Comparison of ENCODE assay signal across 7 mouse cellular contexts in genomic region chr6:30896195-30896985, GRCm38 (mm10). TPM values are rescaled to one million over a fixed set of nuclear protein-coding genes. Genes with fewer than 3 reads are reported as not detected.
DNase-seq lines count a peak whose midpoint lies in the region; ATAC-seq and TF ChIP-seq lines count a peak whose summit lies in the region.

Copg2 (minus strand) TSS chr6:30896794.

- H3K36me3 ChIP-seq in embryonic facial prominence, embryonic 12.5 days = no peaks in the 10 kb centered on the region
- no peaks in the 10 kb centered on the region for H3K36me3 ChIP-seq in kidney, adult 2 months (ENCODE audit: control insufficient read depth, insufficient read depth, low read length)
- no peaks in the 10 kb centered on the region for H3K36me3 ChIP-seq in limb, embryonic 12.5 days
- no peaks in the 10 kb centered on the region for H3K36me3 ChIP-seq in midbrain, embryonic 15.5 days (replicated peaks)
- 0 out of 2 replicates have a peak, but pooled peaks cover 2% of the 10 kb centered on the region for H3K36me3 ChIP-seq in spleen, adult 2 months (ENCODE audit: control insufficient read depth, insufficient read depth, low read length)

- no peaks in the 10 kb centered on the region for H3K27me3 ChIP-seq in embryonic facial prominence, embryonic 12.5 days
- no peaks in the 10 kb centered on the region for H3K27me3 ChIP-seq in kidney, adult 2 months (replicated peaks; ENCODE audit: control insufficient read depth, insufficient read depth, low read length)
- H3K27me3 ChIP-seq in limb, embryonic 12.5 days = no peaks in the 10 kb centered on the region
- no peaks in the 10 kb centered on the region for H3K27me3 ChIP-seq in midbrain, embryonic 15.5 days (replicated peaks)
- H3K27me3 ChIP-seq in spleen, adult 2 months (ENCODE audit: control insufficient read depth, insufficient read depth, low read length) = no peaks in the 10 kb centered on the region

- peak; percentile 97 for ATAC-seq in embryonic facial prominence, embryonic 12.5 days (ENCODE audit: insufficient number of reproducible peaks, insufficient read depth, low FRiP score, low TSS enrichment)
- peak; percentile 96 for ATAC-seq in limb, embryonic 12.5 days (ENCODE audit: insufficient number of reproducible peaks, insufficient read depth, low FRiP score, low TSS enrichment, low read depth)
- peak; percentile 99 for ATAC-seq in midbrain, embryonic 15.5 days (replicated peaks)

- H3K9ac ChIP-seq in embryonic facial prominence, embryonic 12.5 days = peak within 1 kb of the TSS; percentile 64
- H3K9ac ChIP-seq in limb, embryonic 12.5 days (replicated peaks) = peak within 1 kb of the TSS; percentile 66
- peak within 1 kb of the TSS; percentile 68 for H3K9ac ChIP-seq in midbrain, embryonic 15.5 days

- under 1% methylated on average over 70 of the region's 83 CpGs for WGBS in embryonic facial prominence, embryonic 12.5 days
- WGBS in kidney, adult 2 months = 2% methylated on average over 80 of the region's 83 CpGs
- WGBS in limb, embryonic 12.5 days = under 1% methylated on average over 79 of the region's 83 CpGs
- under 1% methylated on average over 57 of the region's 83 CpGs for WGBS in midbrain, embryonic 15.5 days
- WGBS in spleen, adult 2 months = under 1% methylated on average over 77 of the region's 83 CpGs

- peak; percentile 39 for TF ChIP-seq POLR2A in kidney, adult 2 months (IDR thresholded peaks at IDR 0.05; ENCODE audit: low read depth, low read length)
- peak; percentile 34; the same call in 1 of the 2 replicates for TF ChIP-seq POLR2A in spleen, adult 2 months (IDR thresholded peaks at IDR 0.05; ENCODE audit: low read depth, low read length)

- H3K4me1 ChIP-seq in embryonic facial prominence, embryonic 12.5 days = peaks cover 6% of the 10 kb centered on the region; the same call in 1 of the 2 replicates
- peaks cover 3% of the 10 kb centered on the region; the same call in 1 of the 2 replicates for H3K4me1 ChIP-seq in kidney, adult 2 months (ENCODE audit: control insufficient read depth, insufficient read depth, low read length)
- peaks cover 7% of the 10 kb centered on the region; the same call in 1 of the 2 replicates for H3K4me1 ChIP-seq in limb, embryonic 12.5 days (replicated peaks)
- H3K4me1 ChIP-seq in midbrain, embryonic 15.5 days = peaks cover 10% of the 10 kb centered on the region
- peaks cover 2% of the 10 kb centered on the region; the same call in 1 of the 2 replicates for H3K4me1 ChIP-seq in spleen, adult 2 months (ENCODE audit: control insufficient read depth, insufficient read depth, insufficient read length)

- peak within 1 kb of the TSS; percentile 98 for H3K27ac ChIP-seq in embryonic facial prominence, embryonic 12.5 days
- H3K27ac ChIP-seq in kidney, adult 2 months (ENCODE audit: insufficient read depth, low read depth, low read length) = peak within 1 kb of the TSS; percentile 41; the same call in 1 of the 2 replicates
- H3K27ac ChIP-seq in limb, embryonic 12.5 days = peak within 1 kb of the TSS; percentile 98
- H3K27ac ChIP-seq in midbrain, embryonic 15.5 days = peak within 1 kb of the TSS; percentile 96
- H3K27ac ChIP-seq in spleen, adult 2 months (ENCODE audit: insufficient read depth, low read length) = peak within 1 kb of the TSS; percentile 85

- H3K4me2 ChIP-seq in embryonic facial prominence, embryonic 12.5 days (replicated peaks) = peak within 1 kb of the TSS; percentile 57
- peak within 1 kb of the TSS; percentile 61 for H3K4me2 ChIP-seq in limb, embryonic 12.5 days
- H3K4me2 ChIP-seq in midbrain, embryonic 15.5 days = peak within 1 kb of the TSS; percentile 58

- H3K9me3 ChIP-seq in embryonic facial prominence, embryonic 12.5 days = no peaks in the 10 kb centered on the region
- no peaks in the 10 kb centered on the region for H3K9me3 ChIP-seq in limb, embryonic 12.5 days
- H3K9me3 ChIP-seq in midbrain, embryonic 15.5 days = no peaks in the 10 kb centered on the region

- H3K4me3 ChIP-seq in embryonic facial prominence, embryonic 12.5 days = peak within 1 kb of the TSS; percentile 56
- H3K4me3 ChIP-seq in kidney, adult 2 months (ENCODE audit: insufficient read depth, low read depth, low read length) = peak within 1 kb of the TSS; percentile 87
- peak within 1 kb of the TSS; percentile 62 for H3K4me3 ChIP-seq in limb, embryonic 12.5 days (replicated peaks)
- peak within 1 kb of the TSS; percentile 74 for H3K4me3 ChIP-seq in midbrain, embryonic 15.5 days
- H3K4me3 ChIP-seq in spleen, adult 2 months (ENCODE audit: extremely low read depth, insufficient read depth, insufficient read length) = peak within 1 kb of the TSS; percentile 91

- TF ChIP-seq CTCF in kidney, adult 2 months (conservative IDR thresholded peaks at IDR 0.05; ENCODE audit: insufficient read depth, insufficient read length, low read depth, low read length) = no peak
- no peak for TF ChIP-seq CTCF in spleen, adult 2 months (IDR thresholded peaks at IDR 0.05; ENCODE audit: extremely low read depth, insufficient read depth, insufficient read length, insufficient replicate concordance)

- DNase-seq in adrenal gland, postnatal 25 days = peak; percentile 97
- DNase-seq in heart, adult 18-20 months = peak; percentile 96 to 98
- DNase-seq in kidney, adult 2 months = peak; percentile 97
- peak; percentile 87 to 96 for DNase-seq in spleen, adult 2 months (ENCODE audit: low read depth in 1 of 2, low spot score in 2 of 2)

RNA-seq across cellular contexts. Expression of gene Copg2, which starts in this region (rescaled TPM):
- 55.2 and 89.9 TPM in 2 replicates for total RNA-seq in adrenal gland, postnatal 25 days (2021)
- 21.5 and 21.9 TPM in 2 replicates for polyA plus RNA-seq in embryonic facial prominence, embryonic 12.5 days (2016; fragmentation: Nextera tagmentation; extraction: Ambion mirVana)
- 10 to 100 TPM; 36.9 to 41.8 TPM for total RNA-seq in heart, adult 18-20 months (2021)
- 13.0 and 15.6 TPM in 2 replicates for polyA plus RNA-seq in kidney, adult 2 months (2012; rRNA removed)
- polyA plus RNA-seq in limb, embryonic 12.5 days (2016; fragmentation: Nextera tagmentation; extraction: Ambion mirVana) = 24.8 and 25.8 TPM in 2 replicates
- polyA plus RNA-seq in midbrain, embryonic 15.5 days (2015; fragmentation: Nextera tagmentation; extraction: Ambion mirVana) = 35.4 and 36.2 TPM in 2 replicates
- 4.4 and 5.5 TPM in 2 replicates for polyA plus RNA-seq in spleen, adult 2 months (2012; rRNA removed)

Comparison
In these comparisons a context has a peak if more than half of its experiments do, and no peak if none do; other contexts are left out.
1. Peak in every context shown above with its lines: DNase-seq, ATAC-seq, H3K4me3 ChIP-seq and H3K27ac ChIP-seq.
2. H3K27ac ChIP-seq: peak in every context shown above with its lines; median percentile 98 in embryonic facial prominence, embryonic 12.5 days; 98 in limb, embryonic 12.5 days; 96 in midbrain, embryonic 15.5 days; 85 in spleen, adult 2 months; 41 in kidney, adult 2 months.